Mouse (Mus musculus): ENCODE results near the gene Tagap1. TPM values are rescaled to one million over a fixed set of nuclear protein-coding genes. Genes with fewer than 3 reads are reported as not detected.
"Not testable (repeated sequence)": the region's sequence is repeated elsewhere in the genome, so short reads cannot be mapped to it uniquely, and the experiment has no call there.

Tagap1 gene
- 38.7 and 53.9 TPM in 2 replicates for polyA plus RNA-seq (2012; rRNA removed)

DNA sequence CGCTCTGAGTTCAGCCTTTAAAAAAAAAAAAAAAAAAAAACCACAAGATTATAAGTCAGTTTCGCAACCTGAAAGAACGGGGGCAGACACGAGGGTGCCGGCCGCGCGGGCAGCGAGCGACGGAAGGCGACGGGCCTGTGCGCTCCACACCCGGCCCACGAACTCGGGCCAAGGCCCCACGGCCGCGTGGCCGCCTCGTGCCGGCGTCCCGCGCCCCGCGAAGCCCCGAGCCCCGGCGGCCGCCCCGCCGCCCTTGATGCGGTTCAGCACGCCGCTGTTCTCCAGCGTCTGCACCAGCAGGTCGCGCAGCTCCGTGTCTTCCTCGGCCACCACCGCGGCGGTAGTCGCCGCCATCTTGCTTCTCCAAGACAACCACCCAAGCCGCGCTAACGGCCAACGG is at the start of gene Tagap1:
Gene Tagap1, minus strand, starts transcription at position 381 of the 400 bp plus-strand sequence.
- peak; percentile 12 for DNase-seq (ENCODE audit: low read depth)

DNA sequence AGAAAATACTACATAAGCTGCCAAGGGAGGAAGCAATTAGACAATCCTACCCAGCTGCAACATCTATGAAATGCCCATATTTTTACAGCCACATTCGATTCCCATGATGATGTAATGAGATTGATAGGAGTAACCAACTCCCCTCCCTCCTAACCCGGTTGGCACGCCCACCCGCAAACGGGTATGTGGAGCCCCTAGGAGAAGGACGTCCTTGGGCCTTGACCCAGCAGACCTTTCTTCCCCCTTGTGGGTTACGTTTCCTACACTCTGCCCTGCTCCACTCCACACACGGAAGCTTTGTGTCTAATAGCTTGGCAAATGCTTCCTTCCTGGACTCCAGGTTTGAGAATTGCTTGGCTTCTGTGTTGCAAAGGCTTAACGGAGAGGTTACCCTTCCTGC is 48.9 kb upstream of the Tagap1 start:
- DNase-seq (ENCODE audit: low read depth) = not testable (repeated sequence)

DNA sequence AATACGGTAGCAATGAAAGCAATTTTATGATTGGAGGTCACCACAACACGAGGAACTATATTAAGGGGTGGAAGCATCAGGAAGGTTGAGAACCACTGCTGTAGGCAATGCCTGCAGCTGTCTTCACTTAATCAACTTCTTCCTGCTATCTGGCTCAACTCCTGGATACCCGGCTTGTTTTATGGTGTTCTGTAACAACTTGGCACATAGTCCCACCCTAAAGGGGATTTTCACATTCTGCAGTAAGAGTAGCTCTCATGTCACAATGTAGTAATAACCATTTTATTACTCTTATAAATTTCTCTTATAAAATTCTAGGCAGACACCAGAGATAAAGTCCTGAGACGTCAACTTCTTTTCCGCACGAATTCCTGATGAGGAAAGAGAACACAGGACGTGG is 48.5 kb upstream of the Tagap1 start:
- not testable (repeated sequence) for DNase-seq (ENCODE audit: low read depth)

DNA sequence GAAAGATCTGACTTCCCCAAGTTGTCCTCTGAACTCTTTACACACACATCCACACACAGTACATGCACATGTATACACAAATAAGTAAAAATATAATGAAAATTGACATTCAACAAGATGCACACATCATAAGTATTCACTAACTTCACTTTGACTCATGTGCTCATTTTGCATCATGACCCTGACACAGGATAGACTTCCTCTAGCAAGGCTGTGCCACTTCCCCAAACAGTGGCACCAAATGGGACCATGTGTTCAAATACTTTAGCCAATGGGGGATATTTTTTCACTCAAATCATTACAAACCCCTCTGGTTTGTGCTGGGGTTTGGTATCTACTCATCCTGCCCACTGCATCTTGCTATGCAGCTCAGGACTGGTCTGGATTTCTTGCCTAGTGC is 47.9 kb upstream of the Tagap1 start:
- DNase-seq (ENCODE audit: low read depth) = not testable (repeated sequence)

DNA sequence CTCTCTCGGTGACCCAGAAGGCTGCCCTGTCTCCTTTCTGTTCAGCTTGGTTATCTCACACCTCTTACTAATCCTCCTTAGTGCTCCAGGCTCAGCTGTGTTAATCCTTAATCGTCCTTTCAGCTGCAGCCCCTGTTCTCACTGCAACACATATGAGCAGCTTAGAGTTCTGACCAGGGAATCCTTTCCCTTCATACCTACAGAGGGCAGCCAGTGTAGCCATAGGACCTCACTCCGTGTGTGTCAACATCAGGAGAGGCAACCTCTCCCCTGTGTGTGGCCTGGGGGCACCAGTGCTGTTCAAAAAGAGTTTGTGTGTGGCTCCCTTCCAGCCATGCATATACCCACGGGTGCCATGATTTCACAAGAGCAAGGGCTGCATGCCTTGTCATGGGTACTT is 44.7 kb upstream of the Tagap1 start:
- DNase-seq (ENCODE audit: low read depth) = not testable (repeated sequence)

DNA sequence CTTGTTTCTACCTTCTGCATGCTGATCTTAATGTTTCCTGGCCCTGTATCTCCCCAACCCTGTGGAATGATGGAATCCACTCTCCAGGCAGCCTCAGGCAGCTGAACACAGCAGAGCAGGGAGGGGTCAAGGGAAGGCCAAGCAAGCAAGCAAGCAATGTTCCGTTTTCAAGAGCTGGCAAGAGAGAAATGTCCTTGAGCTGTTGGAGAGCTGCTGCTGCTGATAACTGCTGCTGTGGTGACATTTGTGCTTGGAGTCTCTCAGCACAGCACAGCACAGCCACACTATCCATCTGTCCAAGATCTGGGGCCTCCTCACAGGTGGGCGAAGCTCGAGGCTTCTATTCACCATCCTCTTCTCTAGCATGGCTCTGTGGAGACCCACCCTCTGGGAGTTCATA is 42.4 kb upstream of the Tagap1 start:
- not testable (repeated sequence) for DNase-seq (ENCODE audit: low read depth)

DNA sequence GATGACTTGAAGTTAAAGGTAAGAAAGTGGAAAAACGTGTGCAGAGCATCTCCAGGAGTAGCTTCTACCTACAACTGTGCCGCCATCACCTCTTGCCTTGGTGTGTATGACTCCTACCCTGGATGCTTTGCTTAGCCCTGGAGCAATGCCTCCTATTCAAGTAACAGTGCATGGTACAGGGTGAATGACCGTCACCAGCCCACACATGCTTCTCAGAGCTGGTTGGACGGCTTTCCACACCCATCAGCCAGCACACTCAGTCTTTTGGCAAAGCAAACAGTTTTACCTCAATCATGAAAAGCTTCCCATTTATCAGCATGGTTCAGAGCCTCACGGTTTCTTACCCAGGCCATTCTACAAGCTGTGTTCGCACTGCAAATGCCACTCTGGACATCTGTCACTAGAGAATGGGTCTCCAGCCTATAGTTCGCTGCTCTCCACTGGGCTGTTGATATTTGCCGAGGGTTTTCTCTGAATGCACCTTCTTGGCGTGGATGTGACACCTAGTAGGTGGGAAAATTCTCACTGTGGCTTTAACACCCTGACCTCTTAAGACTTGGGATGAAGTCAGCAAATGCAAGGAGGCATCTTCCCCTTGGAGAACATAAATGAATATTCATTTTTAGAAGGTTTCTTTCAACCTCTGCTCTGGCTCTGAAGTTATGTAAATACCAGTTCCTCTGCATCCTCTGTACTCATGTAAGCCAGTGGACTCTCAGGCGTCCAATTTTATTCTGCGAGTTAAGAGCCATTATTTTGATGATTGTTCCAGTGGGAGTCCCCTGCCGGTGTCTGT is 41.0 kb upstream of the Tagap1 start:
- DNase-seq (ENCODE audit: low read depth) = not testable (repeated sequence)

DNA sequence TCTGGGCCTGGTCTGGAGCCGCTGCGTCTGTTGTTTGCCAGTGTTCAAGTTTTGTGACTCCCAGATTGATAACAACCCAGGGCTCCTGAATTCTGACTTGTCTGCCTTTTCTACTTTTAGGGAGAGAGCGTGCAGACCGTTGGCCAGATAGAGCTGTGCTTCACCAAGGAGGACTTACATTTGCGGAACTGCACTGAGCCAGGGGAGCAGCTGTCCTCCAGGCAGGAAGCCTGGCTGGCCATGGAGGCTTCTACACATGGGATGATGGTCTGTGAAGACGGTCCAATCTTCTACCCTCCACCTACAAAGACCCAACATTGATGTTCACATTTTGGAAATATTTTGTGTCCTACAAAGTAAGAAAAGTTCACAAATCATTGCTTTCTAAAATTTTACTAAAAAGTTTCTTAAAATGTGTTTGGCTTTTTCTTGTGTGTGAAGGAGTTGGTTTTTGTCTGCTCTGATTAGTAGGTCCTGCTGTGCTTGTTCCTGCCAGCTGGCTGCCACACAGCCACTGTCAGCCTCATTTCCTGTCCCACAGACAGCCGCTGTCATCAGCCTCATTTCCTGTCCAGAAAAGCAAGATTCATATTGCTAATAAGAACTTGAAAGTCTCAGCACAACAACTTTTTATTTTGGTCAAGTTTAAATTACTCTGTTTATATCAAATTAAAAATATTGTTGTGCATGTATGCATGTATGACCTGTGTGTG is 37.0 kb upstream of the Tagap1 start:
- DNase-seq (ENCODE audit: low read depth) = not testable (repeated sequence)

DNA sequence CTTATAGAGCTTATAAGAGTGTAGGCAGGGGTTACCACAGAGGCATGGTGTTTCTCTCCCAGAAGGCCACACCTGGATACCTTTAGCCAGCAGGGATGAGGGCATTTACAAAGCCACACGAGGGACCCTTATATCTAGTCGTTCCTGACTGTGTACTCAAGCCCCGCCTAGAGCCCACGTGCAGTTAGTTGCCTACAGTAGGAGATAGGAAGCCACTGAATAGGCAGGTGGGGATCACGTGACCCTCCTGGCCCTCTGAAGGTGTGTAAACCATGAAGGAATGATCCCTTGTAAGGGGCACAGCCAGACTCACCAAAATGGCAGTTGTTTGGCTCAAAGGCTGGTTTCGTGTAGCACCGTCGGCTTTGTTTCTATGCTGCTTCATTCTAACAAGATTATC is 35.9 kb upstream of the Tagap1 start:
- not testable (repeated sequence) for DNase-seq (ENCODE audit: low read depth)

DNA sequence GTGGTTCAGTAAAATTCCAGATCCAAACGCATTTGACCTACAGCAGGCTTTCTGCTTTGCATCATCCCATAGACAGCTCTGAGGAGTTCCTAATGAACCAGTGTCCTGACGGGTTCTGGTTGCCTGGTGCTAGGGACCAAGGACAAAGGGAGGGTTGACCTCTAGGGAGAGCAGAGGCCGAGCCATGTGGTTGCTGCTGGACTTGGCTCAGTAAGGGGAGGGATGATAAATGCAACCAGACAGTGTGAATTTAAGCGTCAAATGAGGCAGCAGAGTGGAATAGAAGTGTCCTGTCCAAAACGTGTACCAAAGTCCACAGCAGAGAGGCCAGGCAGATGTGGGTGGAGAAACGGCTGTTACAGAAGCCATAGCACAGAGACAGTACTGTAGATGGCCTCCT is 34.5 kb upstream of the Tagap1 start:
- DNase-seq (ENCODE audit: low read depth) = not testable (repeated sequence)

DNA sequence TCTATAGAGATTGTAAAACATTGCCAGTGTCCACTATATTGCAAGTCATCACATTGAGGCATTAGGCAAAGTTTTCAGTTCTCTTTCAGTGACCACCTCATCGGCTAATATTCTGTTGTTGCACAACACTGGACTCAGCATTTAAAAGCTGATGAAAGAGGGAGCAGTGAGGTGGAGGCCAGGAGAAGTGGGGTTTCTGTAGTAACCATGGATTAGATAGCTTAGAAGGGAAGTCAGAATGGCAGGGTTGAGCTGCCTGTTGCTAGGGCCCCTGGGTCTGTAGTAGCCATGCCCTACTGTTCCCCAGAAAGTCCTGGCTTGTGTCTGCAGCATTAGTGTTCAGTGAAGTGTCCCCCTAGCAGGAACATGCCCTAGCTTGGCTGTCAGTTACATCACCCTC is 25.2 kb upstream of the Tagap1 start:
- DNase-seq (ENCODE audit: low read depth) = not testable (repeated sequence)

DNA sequence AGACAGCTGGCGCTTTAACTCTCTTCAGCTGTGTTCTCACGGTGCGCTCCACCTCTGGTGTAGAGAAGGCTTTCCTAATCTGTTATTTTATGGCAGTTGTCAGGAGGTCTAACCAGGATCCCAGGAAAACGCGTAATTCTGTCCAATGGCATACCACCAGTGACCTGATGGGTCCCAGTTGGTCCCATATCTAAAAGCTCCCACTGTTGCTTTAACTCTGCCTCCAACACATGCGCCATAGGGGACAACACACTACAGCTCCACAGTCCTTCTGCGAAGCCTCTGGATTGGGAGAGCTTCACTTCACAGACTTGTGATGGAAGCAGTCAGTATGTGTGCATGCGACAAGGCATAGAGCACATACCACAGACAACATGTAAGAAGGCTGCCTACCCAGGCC is 19.2 kb upstream of the Tagap1 start:
- not testable (repeated sequence) for DNase-seq (ENCODE audit: low read depth)

DNA sequence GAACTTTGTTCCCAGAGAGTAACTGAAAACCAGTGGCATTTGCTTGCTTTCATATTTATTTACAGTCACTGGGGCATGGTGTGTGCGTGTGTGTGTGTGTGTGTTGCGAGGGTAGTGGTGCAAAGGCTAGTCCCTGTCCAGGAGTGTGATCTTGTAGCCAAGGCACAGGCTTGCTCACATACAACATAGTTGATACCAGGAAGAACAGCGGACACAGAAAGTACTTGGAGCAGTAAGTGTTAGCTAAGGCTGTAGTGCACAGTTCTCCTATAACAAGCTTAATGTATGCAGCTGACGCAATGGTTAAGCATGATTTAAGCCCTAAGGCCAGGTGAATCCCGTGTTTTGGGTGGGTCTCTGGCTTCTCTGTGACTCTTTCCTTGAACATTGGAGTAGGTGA is 18.4 kb upstream of the Tagap1 start:
- DNase-seq (ENCODE audit: low read depth) = not testable (repeated sequence)

DNA sequence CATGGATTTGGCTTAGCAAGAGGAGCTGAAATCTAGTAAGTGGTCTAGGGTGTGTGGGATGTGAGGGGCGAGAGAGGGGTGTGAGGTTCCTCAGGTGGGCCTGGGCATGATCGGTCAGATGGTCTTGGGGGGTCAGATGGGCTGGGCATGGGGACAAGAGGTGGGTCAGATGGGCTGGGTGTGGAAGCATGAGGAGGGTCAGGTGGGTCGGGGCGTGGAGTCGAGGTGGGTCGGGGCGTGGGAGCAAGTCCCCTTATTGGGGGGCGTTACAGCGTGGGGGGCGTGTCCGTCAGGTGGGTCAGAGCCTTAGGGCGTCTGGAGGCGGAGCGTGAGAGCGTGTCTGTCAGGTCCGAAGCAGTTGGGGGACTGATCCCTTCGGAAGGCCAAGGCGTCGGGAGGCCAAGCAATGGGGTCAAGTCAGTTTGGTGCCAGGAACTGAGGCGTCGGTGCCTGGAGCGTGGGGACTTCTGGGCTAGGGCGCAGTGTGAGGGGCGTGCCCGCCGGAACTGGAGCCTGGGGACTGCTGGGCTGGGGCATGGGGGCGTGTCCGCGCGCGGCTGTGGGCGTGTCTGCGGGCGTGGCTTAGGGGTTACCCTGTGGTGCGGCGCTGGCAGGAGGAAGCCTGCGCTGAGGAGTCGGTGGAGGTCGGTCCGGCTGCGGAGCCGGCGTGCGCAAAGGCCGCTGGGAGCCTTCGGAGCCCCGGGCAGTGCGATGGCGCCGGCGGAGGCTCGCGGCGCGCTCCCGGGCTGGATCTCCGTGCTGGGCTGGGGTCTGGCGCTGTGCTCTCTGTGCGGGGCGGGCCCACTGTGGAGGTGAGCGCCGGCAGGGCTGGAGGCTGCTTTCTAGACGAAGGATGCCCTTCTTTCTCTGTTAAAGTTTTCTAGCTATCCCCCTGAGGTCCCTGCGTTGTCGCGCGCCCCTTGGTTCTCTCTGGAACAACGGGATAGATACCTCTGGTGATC is 17.6 kb upstream of the Tagap1 start, which contains the start of gene Gm49721:
Gene Gm49721, plus strand, starts transcription at position 618 of the 962 bp plus-strand sequence.
- peak; percentile 43 for DNase-seq (ENCODE audit: low read depth)
- TF ChIP-seq POLR2A (IDR thresholded peaks at IDR 0.05; ENCODE audit: borderline replicate concordance, extremely low read depth, insufficient read depth, insufficient read length, poor library complexity, severe bottlenecking) = 0 out of 2 replicates have a peak, but pooled peaks have one; percentile 19

DNA sequence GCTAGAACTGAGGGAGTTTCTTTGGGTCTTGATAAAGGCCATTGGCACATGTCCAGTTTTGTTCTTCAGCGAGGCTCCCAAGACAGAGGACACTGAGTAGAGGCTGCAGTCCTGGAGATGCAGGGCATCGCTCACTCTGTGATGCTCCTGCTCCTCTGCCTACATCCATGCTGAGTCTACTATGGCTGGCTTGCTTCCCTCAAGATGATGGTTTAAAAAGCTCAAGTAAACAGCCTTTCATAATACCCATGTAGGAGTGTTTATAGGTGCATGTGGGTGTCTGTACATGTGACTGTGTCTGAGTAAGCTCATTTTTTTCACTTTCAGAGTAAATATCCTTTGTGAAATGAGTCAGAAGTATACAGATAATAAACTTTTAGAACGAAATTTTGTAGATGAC is 14.0 kb upstream of the Tagap1 start:
- DNase-seq (ENCODE audit: low read depth) = not testable (repeated sequence)

DNA sequence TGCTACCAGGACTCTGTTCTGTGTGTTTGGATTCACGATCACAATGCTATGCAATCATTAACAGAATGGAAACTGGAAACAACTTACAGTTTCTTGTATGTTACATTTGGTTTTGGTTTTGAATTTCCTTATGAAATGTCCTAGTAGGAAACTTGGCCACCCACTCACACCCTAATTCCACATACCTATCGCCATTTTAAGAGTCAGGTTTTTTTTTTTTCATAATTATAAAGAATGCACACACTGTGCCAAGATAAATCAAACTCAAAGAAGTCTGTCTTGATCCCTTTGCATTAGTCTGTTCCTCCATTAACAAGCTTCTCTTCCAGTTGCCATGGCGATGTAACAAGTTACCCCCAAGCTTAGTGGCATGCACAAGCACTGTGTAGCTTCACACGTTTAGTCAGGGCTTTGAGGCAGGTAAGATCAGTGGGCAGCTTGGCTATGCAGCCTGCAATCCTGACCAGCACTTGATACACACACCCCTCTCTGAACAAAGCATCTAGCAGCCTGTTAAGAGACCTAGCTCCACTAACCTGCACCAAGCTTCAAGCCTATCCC is 12.0 kb upstream of the Tagap1 start:
- peak; percentile 14 for DNase-seq (ENCODE audit: low read depth)

DNA sequence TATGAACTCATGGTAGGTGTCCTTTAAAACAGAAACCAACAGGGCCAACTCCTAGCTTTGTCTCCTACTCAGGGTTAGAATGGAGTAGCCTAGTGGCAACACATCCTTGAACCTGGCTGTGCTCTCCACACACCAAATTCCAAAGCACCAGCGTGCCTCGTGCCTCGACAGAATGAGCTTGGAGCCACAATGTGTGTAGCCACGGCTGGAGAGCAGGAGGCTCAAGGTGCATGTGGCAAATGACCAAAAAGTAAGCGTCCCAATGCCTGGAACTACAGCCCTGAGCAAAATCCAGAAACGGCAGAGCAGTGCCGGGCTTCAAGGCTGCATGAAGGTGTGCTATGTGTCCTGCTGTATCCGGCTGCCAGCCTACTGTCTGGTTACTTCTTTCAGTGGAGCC is 10.3 kb upstream of the Tagap1 start:
- DNase-seq (ENCODE audit: low read depth) = not testable (repeated sequence)

DNA sequence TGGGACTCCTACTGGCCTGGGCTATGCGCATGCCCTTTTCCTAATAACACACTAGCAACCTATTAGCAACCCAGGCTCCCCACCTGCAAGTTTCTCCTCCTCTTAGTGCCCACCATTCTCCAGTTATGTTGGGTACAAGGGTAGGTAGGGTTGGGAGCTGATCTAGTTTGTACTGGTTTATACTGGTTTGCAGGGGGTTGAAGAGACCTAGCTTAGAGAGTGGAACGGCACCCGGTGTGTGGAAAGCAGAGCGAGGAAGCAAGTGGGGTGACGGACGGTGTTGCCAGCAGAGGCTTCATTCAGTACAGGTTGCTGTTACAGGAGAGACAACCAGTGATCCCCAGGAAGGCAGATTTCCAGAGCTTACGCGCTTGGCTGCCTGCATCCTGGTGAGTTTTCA is 9.4 kb upstream of the Tagap1 start, which contains the start of gene Rnaset2b:
Gene Rnaset2b, plus strand, starts transcription at position 301 of the 400 bp plus-strand sequence.
- DNase-seq (ENCODE audit: low read depth) = not testable (repeated sequence)

DNA sequence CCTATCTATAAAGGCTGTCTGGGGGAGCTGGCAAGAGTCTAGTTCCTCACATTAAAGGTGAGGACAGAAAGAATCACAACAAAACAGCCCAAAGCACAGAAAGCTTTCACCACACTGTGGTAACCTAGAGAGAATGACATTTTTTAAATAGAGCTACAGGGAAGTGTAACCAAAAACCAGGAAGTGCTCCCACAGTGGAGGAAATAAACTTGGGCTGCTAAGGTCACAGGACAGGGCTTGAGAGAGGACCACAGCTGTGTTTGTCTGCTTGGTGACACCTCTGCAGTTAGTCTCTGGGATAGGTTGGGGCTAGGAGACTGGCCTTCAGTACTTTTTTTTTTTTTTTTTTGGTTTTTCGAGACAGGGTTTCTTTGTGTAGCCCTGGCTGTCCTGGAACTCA is 6.7 kb upstream of the Tagap1 start:
- not testable (repeated sequence) for DNase-seq (ENCODE audit: low read depth)

All from brain, embryonic 14.5 days (tissue).